Mouse (Mus musculus) kidney, embryonic 14.5 days (tissue): Measurements from ENCODE around the gene Ltc4s. TPM values are rescaled to one million over a fixed set of nuclear protein-coding genes. Genes with fewer than 3 reads are reported as not detected.

Experiments used
- ATAC-seq: fragments of 200-750 bp; cut with Nextera tagmentation; 2 replicates; pipeline ENCODE4 v1.8.0; 2017; ENCODE audit warnings: moderate number of reproducible peaks, mild to moderate bottlenecking, moderate TSS enrichment, moderate library complexity; ENCODE audit not compliant: low FRiP score, low TSS enrichment
- H3K27ac ChIP-seq: fragments of 300-500 bp; sonication (generic); 2 replicates; pipeline ENCODE4 v1.5.1; 2014; ENCODE audit warnings: low read depth, mild to moderate bottlenecking, low read length, moderate library complexity, mixed read lengths
- H3K27me3 ChIP-seq: fragments of 300-500 bp; sonication (generic); 2 replicates; pipeline ENCODE4 v1.6.1; 2014; ENCODE audit warnings: mild to moderate bottlenecking, low read length; ENCODE audit not compliant: control insufficient read depth, insufficient read depth
- H3K36me3 ChIP-seq: fragments of 300-500 bp; sonication (generic); 2 replicates; pipeline ENCODE4 v1.6.1; 2014; ENCODE audit warnings: low read length, mixed read lengths; ENCODE audit not compliant: control insufficient read depth, insufficient read depth
- H3K4me1 ChIP-seq: fragments of 300-500 bp; sonication (generic); 2 replicates; pipeline ENCODE4 v1.6.1; 2014; ENCODE audit warnings: low read length, mixed read lengths; ENCODE audit not compliant: control insufficient read depth, insufficient read depth
- H3K4me2 ChIP-seq: fragments of 300-500 bp; sonication (generic); replicated peaks from 2 replicates; pipeline ENCODE4 v1.6.1; 2014; ENCODE audit warnings: low read depth, mild to moderate bottlenecking, low read length
- H3K4me3 ChIP-seq: fragments of 300-500 bp; sonication (generic); 2 replicates; pipeline ENCODE4 v1.5.1; 2014; ENCODE audit warnings: mild to moderate bottlenecking, low read length
- H3K9ac ChIP-seq: fragments of 300-500 bp; sonication (generic); 2 replicates; pipeline ENCODE4 v1.6.1; 2014; ENCODE audit warnings: low read depth, mild to moderate bottlenecking, low read length, moderate library complexity
- H3K9me3 ChIP-seq: fragments of 300-500 bp; sonication (generic); 2 replicates; pipeline ENCODE4 v1.6.1; 2016; ENCODE audit warnings: low read length; ENCODE audit not compliant: control insufficient read depth
- WGBS: fragments of 180-500 bp; shearing (Covaris S2); extraction: QIAGEN DNeasy Blood & Tissue Kit; methylation state at CpG from one replicate; pipeline ENCODE4 v1.1.7; 2014; 5-methylcytosine and 5-hydroxymethylcytosine counted together
- polyA plus RNA-seq: library from polyadenylated mRNA; unstranded; fragments of >200 nt; fragmentation: Nextera tagmentation; extraction: Ambion mirVana; gene quantifications from 2 replicates; pipeline ENCODE4 v1.2.1, GENCODE M21; 2014

Ltc4s gene
- polyA plus RNA-seq, 1 experiment from 2014 or later: 1.9 TPM

DNA sequence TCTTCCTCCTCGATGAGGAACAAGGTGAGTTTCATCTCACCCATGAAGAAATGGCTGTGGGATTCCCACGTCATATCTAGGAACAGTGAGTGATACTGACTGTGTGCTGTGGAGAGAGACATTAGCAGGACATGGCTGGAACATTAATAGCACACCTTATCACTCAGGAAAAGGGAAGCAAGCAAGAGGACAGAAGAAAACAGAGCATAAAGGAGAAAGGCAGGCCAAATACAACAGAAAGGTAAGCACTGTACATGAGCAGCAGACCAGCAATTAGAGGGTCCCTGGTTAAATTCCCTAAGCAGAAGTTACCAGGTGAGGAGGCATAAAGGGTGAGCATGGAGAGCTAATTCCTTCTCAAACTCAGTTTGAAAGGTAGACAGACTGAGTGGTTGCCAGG, 36.7 kb upstream of the Ltc4s start:
- Histone ChIP-seq H3K27me3 (no peaks in the 10 kb centered on the region), H3K9me3 (no peaks in the 10 kb centered on the region), H3K4me3 (no peak overlapping the region), H3K9ac (no peak overlapping the region), H3K4me1 (0 out of 2 replicates have a peak, but pooled peaks cover 2% of the 10 kb centered on the region), H3K4me2 (no peak overlapping the region), H3K36me3 (peaks cover 13% of the 10 kb centered on the region; the same call in 1 of the 2 replicates), H3K27ac (no peak overlapping the region)
- WGBS: 79% methylated on average over 2 of the region's 2 CpGs
- no peak for ATAC-seq

- H3K36me3 ChIP-seq: peaks cover 9% of the 10 kb centered on the region; the same call in 1 of the 2 replicates
- no peak overlapping the region for H3K27ac ChIP-seq
- no peak overlapping the region for H3K4me2 ChIP-seq
- WGBS: 87% methylated on average over 2 of the region's 2 CpGs
- no peaks in the 10 kb centered on the region for H3K9me3 ChIP-seq
- no peak overlapping the region for H3K4me3 ChIP-seq
- 0 out of 2 replicates have a peak, but pooled peaks cover 2% of the 10 kb centered on the region for H3K4me1 ChIP-seq
- H3K9ac ChIP-seq: no peak overlapping the region
- no peaks in the 10 kb centered on the region for H3K27me3 ChIP-seq
- no peak for ATAC-seq
These were observed 34.4 kb upstream of the Ltc4s start for GRCm38 (mm10) chr11:50272819-50273218.

GRCm38 (mm10) chr11:50269885-50270284, 31.5 kb upstream of the Ltc4s start:
- Histone ChIP-seq H3K4me2 (no peak overlapping the region), H3K4me3 (no peak overlapping the region), H3K9ac (no peak overlapping the region), H3K9me3 (no peaks in the 10 kb centered on the region), H3K4me1 (no peaks in the 10 kb centered on the region), H3K27ac (no peak overlapping the region), H3K27me3 (no peaks in the 10 kb centered on the region), H3K36me3 (peaks cover 25% of the 10 kb centered on the region)
- no peak for ATAC-seq
- 88% methylated on average over 1 of the region's 1 CpGs for WGBS

DNA sequence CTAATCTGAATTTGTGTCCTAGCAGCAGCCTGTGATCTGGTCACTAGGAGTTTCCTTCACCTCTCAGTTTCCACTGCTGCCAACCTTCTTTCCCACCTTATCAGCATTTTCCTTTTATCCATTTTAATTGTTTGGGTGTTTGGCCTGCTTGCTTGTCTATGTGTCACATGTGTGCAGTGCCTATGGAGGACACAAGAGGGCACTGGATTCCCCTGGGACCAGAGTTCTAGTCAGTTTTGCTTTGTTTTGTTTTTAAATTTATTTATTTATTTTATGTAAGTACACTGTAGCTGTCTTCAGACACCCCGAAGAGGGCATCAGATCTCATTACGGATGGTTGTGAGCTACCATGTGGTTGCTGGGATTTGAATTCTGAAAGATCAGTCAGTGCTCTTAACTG, 30.7 kb upstream of the Ltc4s start:
- H3K4me2 ChIP-seq: no peak overlapping the region
- no peak overlapping the region for H3K9ac ChIP-seq
- no peaks in the 10 kb centered on the region for H3K4me1 ChIP-seq
- H3K4me3 ChIP-seq: no peak overlapping the region
- H3K27me3 ChIP-seq: no peaks in the 10 kb centered on the region
- H3K36me3 ChIP-seq: peaks cover 31% of the 10 kb centered on the region
- no peaks in the 10 kb centered on the region for H3K9me3 ChIP-seq
- no peak overlapping the region for H3K27ac ChIP-seq
- 84% methylated on average over 2 of the region's 2 CpGs for WGBS
- ATAC-seq: no peak

DNA sequence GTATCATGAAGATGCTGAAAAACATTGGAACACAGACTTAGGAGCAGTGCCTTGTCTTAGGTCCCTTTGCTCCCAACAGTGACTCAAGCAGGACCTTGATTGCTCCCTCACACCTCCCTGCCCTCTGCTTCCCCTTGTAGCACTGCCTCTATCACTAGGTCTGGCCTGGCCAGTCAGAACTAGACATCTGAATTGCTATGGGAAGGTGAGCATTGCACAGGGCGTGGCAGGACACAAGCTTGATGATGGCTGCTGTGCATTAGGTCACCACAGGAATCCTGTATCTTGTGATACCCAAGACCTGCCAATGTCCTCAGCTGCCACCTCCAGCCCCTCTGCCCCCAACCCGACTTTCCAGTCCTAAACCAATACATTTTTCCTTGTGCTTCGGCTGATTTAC, 28.6 kb upstream of the Ltc4s start:
- 90% methylated on average over 3 of the region's 3 CpGs for WGBS
- Histone ChIP-seq H3K4me3 (no peak overlapping the region), H3K9me3 (no peaks in the 10 kb centered on the region), H3K4me1 (no peaks in the 10 kb centered on the region), H3K27me3 (no peaks in the 10 kb centered on the region), H3K36me3 (peaks cover 43% of the 10 kb centered on the region), H3K9ac (no peak overlapping the region), H3K27ac (no peak overlapping the region), H3K4me2 (no peak overlapping the region)
- ATAC-seq: no peak

DNA sequence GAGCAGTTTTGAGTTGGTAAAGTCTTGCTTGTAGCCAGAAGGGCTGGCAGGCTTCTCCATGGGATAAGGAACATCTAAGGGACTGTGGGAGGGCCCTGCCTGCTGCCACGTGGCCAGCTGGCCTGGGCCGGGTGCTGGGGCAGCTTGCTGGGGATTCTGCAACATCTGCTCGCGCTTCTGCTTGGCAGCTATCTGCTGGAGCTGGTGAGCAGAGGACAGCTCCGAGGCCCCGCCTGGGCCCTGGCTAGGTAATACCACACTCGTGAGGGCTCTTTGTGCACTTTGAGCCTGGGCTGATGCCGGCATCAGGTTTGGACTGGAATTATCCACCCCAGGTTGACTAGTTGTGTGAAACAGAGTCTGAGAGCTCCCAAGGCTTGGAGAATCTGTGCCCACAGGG, 27.5 kb upstream of the Ltc4s start:
- peaks cover 54% of the 10 kb centered on the region for H3K36me3 ChIP-seq
- H3K4me1 ChIP-seq: no peaks in the 10 kb centered on the region
- 89% methylated on average over 8 of the region's 8 CpGs for WGBS
- H3K4me2 ChIP-seq: no peak overlapping the region
- no peak overlapping the region for H3K9ac ChIP-seq
- H3K9me3 ChIP-seq: no peaks in the 10 kb centered on the region
- no peak overlapping the region for H3K4me3 ChIP-seq
- no peaks in the 10 kb centered on the region for H3K27me3 ChIP-seq
- ATAC-seq: no peak
- H3K27ac ChIP-seq: no peak overlapping the region

GRCm38 (mm10) chr11:50263198-50263597, 24.8 kb upstream of the Ltc4s start:
- Histone ChIP-seq H3K4me3 (no peak overlapping the region), H3K4me1 (no peaks in the 10 kb centered on the region), H3K4me2 (no peak overlapping the region), H3K36me3 (peaks cover 80% of the 10 kb centered on the region), H3K9me3 (no peaks in the 10 kb centered on the region), H3K27ac (no peak overlapping the region), H3K27me3 (no peaks in the 10 kb centered on the region), H3K9ac (no peak overlapping the region)
- ATAC-seq: no peak
- WGBS: 89% methylated on average over 3 of the region's 3 CpGs

DNA sequence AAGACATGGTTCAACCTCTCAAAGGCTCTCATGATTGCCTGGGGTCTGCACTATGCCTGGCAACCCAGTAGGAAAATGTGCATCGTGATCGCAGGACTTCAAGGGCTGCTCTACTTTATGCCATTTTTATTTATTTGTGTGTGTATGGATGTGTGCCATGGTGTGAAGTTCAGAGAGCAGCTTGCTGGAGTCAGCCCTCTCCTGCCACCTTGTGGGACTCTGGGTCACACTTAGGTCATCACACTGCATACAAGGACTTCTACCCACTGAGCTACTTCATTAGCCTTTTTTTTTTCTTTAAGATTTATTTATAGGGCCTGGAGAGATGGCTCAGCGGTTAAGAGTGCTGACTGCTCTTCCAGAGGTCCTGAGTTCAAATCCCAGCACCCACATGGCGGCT, 23.6 kb upstream of the Ltc4s start:
- Histone ChIP-seq H3K4me2 (no peak overlapping the region), H3K27ac (no peak overlapping the region), H3K27me3 (no peaks in the 10 kb centered on the region), H3K9me3 (no peaks in the 10 kb centered on the region), H3K36me3 (peaks cover 90% of the 10 kb centered on the region), H3K4me1 (no peaks in the 10 kb centered on the region), H3K4me3 (no peak overlapping the region), H3K9ac (no peak overlapping the region)
- WGBS: 87% methylated on average over 4 of the region's 4 CpGs
- no peak for ATAC-seq

- H3K36me3 ChIP-seq: peaks cover 72% of the 10 kb centered on the region
- WGBS: 88% methylated on average over 7 of the region's 7 CpGs
- H3K4me2 ChIP-seq: no peak overlapping the region
- H3K27me3 ChIP-seq: no peaks in the 10 kb centered on the region
- H3K4me1 ChIP-seq: no peaks in the 10 kb centered on the region
- no peaks in the 10 kb centered on the region for H3K9me3 ChIP-seq
- no peak overlapping the region for H3K4me3 ChIP-seq
- H3K9ac ChIP-seq: no peak overlapping the region
- ATAC-seq: no peak
- no peak overlapping the region for H3K27ac ChIP-seq
These were observed 19.9 kb upstream of the Ltc4s start for GRCm38 (mm10) chr11:50258310-50258709.
